Mouse (Mus musculus) small intestine, adult 2 months (tissue): Measurements from ENCODE around the gene Plekhm2.

Experiments
- CTCF ChIP-seq: fragments of 200-500 bp; IDR thresholded peaks from 2 replicates; pipeline ENCODE4 v1.5.1; 2012; ENCODE audit warnings: low read depth, mild to moderate bottlenecking, control low read depth, inconsistent platforms, low read length, moderate library complexity, mixed read lengths; ENCODE audit not compliant: insufficient replicate concordance, insufficient read length; ENCODE audit errors: extremely low read depth
- POLR2A ChIP-seq: fragments of 200-500 bp; IDR thresholded peaks from 2 replicates; pipeline ENCODE4 v1.6.1; 2012; ENCODE audit warnings: low read depth, mild to moderate bottlenecking, control low read depth, inconsistent platforms, low read length, moderate library complexity

- TF ChIP-seq CTCF (no peak), POLR2A (no peak)
These were observed 44.3 kb upstream of the Plekhm2 start for GRCm38 (mm10) chr4:141708971-141709370.
